Mouse (Mus musculus): ENCODE data around the gene Gm11564. TPM values are rescaled to one million over a fixed set of nuclear protein-coding genes. Genes with fewer than 3 reads are reported as not detected.

Gm11564 gene
- polyA plus RNA-seq, 1 experiment from 2014 or later, result not detected

Other genes starting within 250 kb of the Gm11564 start
- not detected in 2 replicates for gene Krtap3-1, start 249.0 kb downstream of the Gm11564 start, polyA plus RNA-seq (2014; fragmentation: Nextera tagmentation; extraction: Ambion mirVana)
- gene Krtap1-5, start 234.7 kb downstream of the Gm11564 start, polyA plus RNA-seq (2014; fragmentation: Nextera tagmentation; extraction: Ambion mirVana), result not detected in 2 replicates
- gene Krtap1-4, start 232.0 kb downstream of the Gm11564 start, polyA plus RNA-seq (2014; fragmentation: Nextera tagmentation; extraction: Ambion mirVana), result not detected in 2 replicates
- not detected in 2 replicates for gene Krtap1-3, start 224.3 kb downstream of the Gm11564 start, polyA plus RNA-seq (2014; fragmentation: Nextera tagmentation; extraction: Ambion mirVana)
- gene Krtap9-3, start 217.6 kb downstream of the Gm11564 start, polyA plus RNA-seq (2014; fragmentation: Nextera tagmentation; extraction: Ambion mirVana), result not detected in 2 replicates
- not detected in 2 replicates for gene Gm11938, start 212.4 kb downstream of the Gm11564 start, polyA plus RNA-seq (2014; fragmentation: Nextera tagmentation; extraction: Ambion mirVana)
- not detected in 2 replicates for gene Gm11937, start 205.5 kb downstream of the Gm11564 start, polyA plus RNA-seq (2014; fragmentation: Nextera tagmentation; extraction: Ambion mirVana)
- not detected in 2 replicates for gene Krtap2-4, start 200.8 kb downstream of the Gm11564 start, polyA plus RNA-seq (2014; fragmentation: Nextera tagmentation; extraction: Ambion mirVana)
- not detected in 2 replicates for gene Gm11562, start 195.2 kb downstream of the Gm11564 start, polyA plus RNA-seq (2014; fragmentation: Nextera tagmentation; extraction: Ambion mirVana)
- gene Krtap4-1, start 187.4 kb downstream of the Gm11564 start, polyA plus RNA-seq (2014; fragmentation: Nextera tagmentation; extraction: Ambion mirVana), result not detected in 2 replicates
- not detected in 2 replicates for gene Krtap4-2, start 180.6 kb downstream of the Gm11564 start, polyA plus RNA-seq (2014; fragmentation: Nextera tagmentation; extraction: Ambion mirVana)
- gene Krtap4-7, start 171.6 kb downstream of the Gm11564 start, polyA plus RNA-seq (2014; fragmentation: Nextera tagmentation; extraction: Ambion mirVana), result not detected in 2 replicates
- gene Gm11555, start 165.4 kb downstream of the Gm11564 start, polyA plus RNA-seq (2014; fragmentation: Nextera tagmentation; extraction: Ambion mirVana), result not detected in 2 replicates
- gene Gm11563, start 156.7 kb downstream of the Gm11564 start, polyA plus RNA-seq (2014; fragmentation: Nextera tagmentation; extraction: Ambion mirVana), result not detected in 2 replicates
- gene Krtap4-6, start 149.7 kb downstream of the Gm11564 start, polyA plus RNA-seq (2014; fragmentation: Nextera tagmentation; extraction: Ambion mirVana), result not detected in 2 replicates
- gene Gm14190, start 124.9 kb downstream of the Gm11564 start, polyA plus RNA-seq (2014; fragmentation: Nextera tagmentation; extraction: Ambion mirVana), result not detected in 2 replicates
- gene Gm14180, start 81.4 kb downstream of the Gm11564 start, polyA plus RNA-seq (2014; fragmentation: Nextera tagmentation; extraction: Ambion mirVana), result not detected in 2 replicates
- not detected in 2 replicates for gene Gm11595, start 42.8 kb downstream of the Gm11564 start, polyA plus RNA-seq (2014; fragmentation: Nextera tagmentation; extraction: Ambion mirVana)
- not detected in 2 replicates for gene Krtap4-8, start 35.0 kb downstream of the Gm11564 start, polyA plus RNA-seq (2014; fragmentation: Nextera tagmentation; extraction: Ambion mirVana)
- not detected in 2 replicates for gene Krtap4-9, start 30.5 kb downstream of the Gm11564 start, polyA plus RNA-seq (2014; fragmentation: Nextera tagmentation; extraction: Ambion mirVana)
- not detected in 2 replicates for gene Gm11596, start 22.2 kb downstream of the Gm11564 start, polyA plus RNA-seq (2014; fragmentation: Nextera tagmentation; extraction: Ambion mirVana)
- not detected in 2 replicates for gene Gm11569, start 16.7 kb downstream of the Gm11564 start, polyA plus RNA-seq (2014; fragmentation: Nextera tagmentation; extraction: Ambion mirVana)
- not detected in 2 replicates for gene Gm11554, start 11.2 kb downstream of the Gm11564 start, polyA plus RNA-seq (2014; fragmentation: Nextera tagmentation; extraction: Ambion mirVana)
- gene Krtap4-13, start 5.8 kb downstream of the Gm11564 start, polyA plus RNA-seq (2014; fragmentation: Nextera tagmentation; extraction: Ambion mirVana), result not detected in 2 replicates
- not detected in 2 replicates for gene 2300003K06Rik, start 22.4 kb upstream of the Gm11564 start, polyA plus RNA-seq (2014; fragmentation: Nextera tagmentation; extraction: Ambion mirVana)
- gene Krtap4-16, start 35.9 kb upstream of the Gm11564 start, polyA plus RNA-seq (2014; fragmentation: Nextera tagmentation; extraction: Ambion mirVana), result not detected in 2 replicates
- gene Gm11568, start 42.3 kb upstream of the Gm11564 start, polyA plus RNA-seq (2014; fragmentation: Nextera tagmentation; extraction: Ambion mirVana), result not detected in 2 replicates
- not detected in 2 replicates for gene Gm11559, start 48.8 kb upstream of the Gm11564 start, polyA plus RNA-seq (2014; fragmentation: Nextera tagmentation; extraction: Ambion mirVana)
- not detected in 2 replicates for gene Krtap9-1, start 57.7 kb upstream of the Gm11564 start, polyA plus RNA-seq (2014; fragmentation: Nextera tagmentation; extraction: Ambion mirVana)
- gene Gm11567, start 63.5 kb upstream of the Gm11564 start, polyA plus RNA-seq (2014; fragmentation: Nextera tagmentation; extraction: Ambion mirVana), result not detected in 2 replicates
- not detected in 2 replicates for gene Krtap31-1, start 92.3 kb upstream of the Gm11564 start, polyA plus RNA-seq (2014; fragmentation: Nextera tagmentation; extraction: Ambion mirVana)
- gene Gm11565, start 99.1 kb upstream of the Gm11564 start, polyA plus RNA-seq (2014; fragmentation: Nextera tagmentation; extraction: Ambion mirVana), result not detected in 2 replicates
- gene Krtap31-2, start 120.6 kb upstream of the Gm11564 start, polyA plus RNA-seq (2014; fragmentation: Nextera tagmentation; extraction: Ambion mirVana), result not detected in 2 replicates
- not detected in 2 replicates for gene Krtap9-5, start 132.8 kb upstream of the Gm11564 start, polyA plus RNA-seq (2014; fragmentation: Nextera tagmentation; extraction: Ambion mirVana)
- not detected in 2 replicates for gene Krtap29-1, start 163.4 kb upstream of the Gm11564 start, polyA plus RNA-seq (2014; fragmentation: Nextera tagmentation; extraction: Ambion mirVana)
- not detected in 2 replicates for gene Krtap16-1, start 170.9 kb upstream of the Gm11564 start, polyA plus RNA-seq (2014; fragmentation: Nextera tagmentation; extraction: Ambion mirVana)
- gene Krtap17-1, start 178.3 kb upstream of the Gm11564 start, polyA plus RNA-seq (2014; fragmentation: Nextera tagmentation; extraction: Ambion mirVana), result not detected in 2 replicates
- gene Krt33a, start 200.5 kb upstream of the Gm11564 start, polyA plus RNA-seq (2014; fragmentation: Nextera tagmentation; extraction: Ambion mirVana), result not detected in 2 replicates
- not detected in 2 replicates for gene Krt33b, start 214.2 kb upstream of the Gm11564 start, polyA plus RNA-seq (2014; fragmentation: Nextera tagmentation; extraction: Ambion mirVana)
- not detected in 2 replicates for gene Krt34, start 225.9 kb upstream of the Gm11564 start, polyA plus RNA-seq (2014; fragmentation: Nextera tagmentation; extraction: Ambion mirVana)
- gene Krt31, start 234.9 kb upstream of the Gm11564 start, polyA plus RNA-seq (2014; fragmentation: Nextera tagmentation; extraction: Ambion mirVana), result not detected in 2 replicates

Measured in liver, embryonic 11.5 days (tissue).